Mouse (Mus musculus): ENCODE measurements around the gene Hyal1. TPM values are rescaled to one million over a fixed set of nuclear protein-coding genes. Genes with fewer than 3 reads are reported as not detected.
"Not testable (repeated sequence)": the region's sequence is repeated elsewhere in the genome, so short reads cannot be mapped to it uniquely, and the experiment has no call there.

Hyal1 gene
- polyA plus RNA-seq, 1 experiment from 2014 or later = 5.5 TPM

- Histone ChIP-seq H3K27me3 (replicated peaks) (no peaks in the 10 kb centered on the region), H3K9me3 (replicated peaks) (no peaks in the 10 kb centered on the region), H3K4me1 (replicated peaks) (peaks cover 56% of the 10 kb centered on the region), H3K4me2 (peak overlapping the region; percentile 91), H3K9ac (0 out of 2 replicates have a peak overlapping the region, but pooled peaks have one; percentile 5), H3K4me3 (no peak overlapping the region), H3K36me3 (peaks cover 34% of the 10 kb centered on the region), H3K27ac (ENCODE audit: poor library complexity, severe bottlenecking) (peak overlapping the region; percentile 71)
- no peak for ATAC-seq (ENCODE audit: insufficient number of reproducible peaks, low FRiP score)
- 54% methylated on average over 15 of the region's 15 CpGs for WGBS
These were observed 10.6 kb upstream of the Hyal1 start for GRCm38 (mm10) chr9:107566041-107566709.

GRCm38 (mm10) chr9:107566855-107567254 lies 9.9 kb upstream of the Hyal1 start:
- peak overlapping the region; percentile 71 for H3K27ac ChIP-seq (ENCODE audit: poor library complexity, severe bottlenecking)
- no peak overlapping the region for H3K9ac ChIP-seq
- H3K4me2 ChIP-seq = peak overlapping the region; percentile 91
- H3K4me1 ChIP-seq (replicated peaks) = peaks cover 63% of the 10 kb centered on the region
- H3K4me3 ChIP-seq = peak overlapping the region; percentile 88; the same call in 1 of the 2 replicates
- 45% methylated on average over 3 of the region's 3 CpGs for WGBS
- H3K9me3 ChIP-seq (replicated peaks) = no peaks in the 10 kb centered on the region
- H3K27me3 ChIP-seq (replicated peaks) = no peaks in the 10 kb centered on the region
- peaks cover 34% of the 10 kb centered on the region for H3K36me3 ChIP-seq
- peak; percentile 29 for ATAC-seq (ENCODE audit: insufficient number of reproducible peaks, low FRiP score)

DNA sequence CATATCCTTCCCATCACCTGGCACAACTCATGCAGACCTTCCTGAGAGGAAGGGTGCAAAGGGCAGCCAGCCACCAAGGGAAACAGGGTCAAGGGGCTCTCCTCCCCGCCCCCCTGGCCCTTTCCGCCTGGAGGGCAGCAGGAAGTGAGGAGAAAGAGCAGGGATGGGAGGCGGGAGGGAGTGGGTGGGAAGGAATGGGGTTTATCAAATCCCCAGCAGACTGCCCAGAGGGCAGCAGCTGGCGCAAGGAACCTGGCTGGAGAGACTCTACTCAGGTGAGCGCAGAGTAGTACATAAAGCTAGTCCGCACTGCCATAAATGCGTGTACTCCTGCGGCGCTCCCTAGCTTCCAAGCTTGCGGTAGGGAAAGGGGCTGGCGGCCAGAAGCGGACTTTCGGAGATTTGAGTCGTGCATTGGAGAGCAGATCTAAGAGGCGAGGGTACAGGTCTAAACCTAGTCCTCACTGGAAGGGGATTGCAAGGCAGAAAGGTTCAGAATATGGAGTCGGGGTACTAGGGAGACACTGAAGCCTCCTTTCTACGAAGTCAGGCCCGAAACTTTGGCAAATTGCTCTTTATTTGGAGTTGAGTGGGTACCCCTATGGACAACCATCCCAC lies 8.9 kb upstream of the Hyal1 start, which contains the start of gene Hyal2:
TSS of gene Hyal2 (plus strand) at position 244 of the 618 bp plus-strand sequence.
- 6% methylated on average over 18 of the region's 18 CpGs for WGBS
- no peaks in the 10 kb centered on the region for H3K27me3 ChIP-seq (replicated peaks)
- H3K4me1 ChIP-seq (replicated peaks) = peaks cover 70% of the 10 kb centered on the region
- peak within 1 kb of the TSS; percentile 71 for H3K27ac ChIP-seq (ENCODE audit: poor library complexity, severe bottlenecking)
- peak within 1 kb of the TSS; percentile 88 for H3K4me3 ChIP-seq
- H3K4me2 ChIP-seq = peak within 1 kb of the TSS; percentile 91
- H3K9ac ChIP-seq = peak within 1 kb of the TSS; percentile 88
- H3K36me3 ChIP-seq = peaks cover 38% of the 10 kb centered on the region
- no peaks in the 10 kb centered on the region for H3K9me3 ChIP-seq (replicated peaks)
- ATAC-seq (ENCODE audit: insufficient number of reproducible peaks, low FRiP score) = no peak

DNA sequence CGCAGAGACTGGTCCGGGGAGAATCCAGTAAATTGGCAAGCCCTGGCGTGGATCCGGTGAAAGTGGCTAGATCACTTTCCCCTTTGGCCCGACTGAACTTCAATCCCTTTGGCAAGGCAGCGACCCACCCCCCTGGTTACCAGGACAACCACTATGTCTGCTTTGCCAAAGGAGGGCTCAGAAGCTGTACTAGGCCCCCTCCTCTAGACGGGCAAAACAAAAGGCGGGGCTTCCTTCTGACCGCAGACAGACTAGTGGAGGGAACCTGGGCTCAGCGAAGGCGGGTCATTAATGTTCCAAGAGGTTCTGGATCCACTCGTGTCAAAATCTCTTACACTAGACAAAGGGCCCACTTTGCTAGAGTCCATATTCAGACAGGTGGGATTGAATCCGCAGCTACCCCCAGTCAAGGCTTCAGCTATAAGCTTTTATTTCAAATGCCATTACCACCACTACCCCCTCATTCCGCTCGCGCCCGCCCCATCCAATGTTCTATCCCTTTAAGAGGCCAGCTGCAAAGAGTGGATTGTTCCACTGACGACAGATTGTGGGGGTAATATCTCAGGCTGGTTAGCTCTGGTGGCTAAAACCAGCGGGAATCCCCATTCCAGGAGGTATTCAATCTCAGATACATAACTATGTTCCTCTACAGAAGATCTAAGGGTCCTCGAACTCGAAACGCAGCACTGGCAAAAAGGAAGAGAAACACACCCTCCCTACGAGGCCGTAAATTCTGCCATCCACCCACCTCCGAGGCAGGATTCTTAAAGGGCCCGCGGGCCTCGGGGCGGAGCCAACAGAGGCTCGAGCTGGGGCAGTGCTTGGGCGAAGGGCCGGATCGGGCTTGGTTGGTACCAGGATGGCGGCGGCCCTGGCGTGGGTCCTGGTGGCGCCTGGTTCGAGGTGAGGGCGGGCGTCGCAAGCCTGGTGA lies 8.1 kb upstream of the Hyal1 start:
- peak overlapping the region; percentile 91 for H3K4me2 ChIP-seq
- peak overlapping the region; percentile 88 for H3K4me3 ChIP-seq
- no peaks in the 10 kb centered on the region for H3K9me3 ChIP-seq (replicated peaks)
- H3K36me3 ChIP-seq = peaks cover 46% of the 10 kb centered on the region
- WGBS = under 1% methylated on average over 41 of the region's 41 CpGs
- ATAC-seq (ENCODE audit: insufficient number of reproducible peaks, low FRiP score) = peak; percentile 85
- H3K9ac ChIP-seq = peak overlapping the region; percentile 88
- peak overlapping the region; percentile 71 for H3K27ac ChIP-seq (ENCODE audit: poor library complexity, severe bottlenecking)
- H3K27me3 ChIP-seq (replicated peaks) = no peaks in the 10 kb centered on the region
- peaks cover 68% of the 10 kb centered on the region for H3K4me1 ChIP-seq (replicated peaks)

DNA sequence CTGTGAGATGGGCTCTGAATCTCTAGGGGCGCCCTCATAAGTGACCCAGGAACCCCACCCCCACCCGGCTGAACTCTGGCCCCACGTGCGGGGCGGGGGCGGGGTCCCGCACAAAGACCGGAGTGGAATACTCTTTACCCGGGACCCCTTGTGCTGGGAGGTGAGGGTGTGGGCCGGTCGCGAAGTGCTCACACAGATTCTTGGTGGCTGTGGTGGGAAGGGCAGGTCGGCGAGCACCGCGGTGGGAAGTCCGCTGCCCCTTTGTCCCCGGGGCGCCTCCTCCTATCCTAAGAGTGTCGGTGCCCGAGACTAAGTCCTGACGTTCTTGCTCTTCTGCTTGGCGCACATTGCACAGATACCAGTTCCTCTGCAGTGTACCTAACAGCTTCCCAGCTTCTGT lies 7.5 kb upstream of the Hyal1 start:
- Histone ChIP-seq H3K4me3 (peak overlapping the region; percentile 88), H3K27ac (ENCODE audit: poor library complexity, severe bottlenecking) (peak overlapping the region; percentile 71), H3K9ac (peak overlapping the region; percentile 88), H3K4me1 (replicated peaks) (peaks cover 61% of the 10 kb centered on the region), H3K27me3 (replicated peaks) (no peaks in the 10 kb centered on the region), H3K4me2 (peak overlapping the region; percentile 91), H3K9me3 (replicated peaks) (no peaks in the 10 kb centered on the region), H3K36me3 (peaks cover 49% of the 10 kb centered on the region)
- ATAC-seq (ENCODE audit: insufficient number of reproducible peaks, low FRiP score) = peak; percentile 37
- under 1% methylated on average over 23 of the region's 23 CpGs for WGBS

- Histone ChIP-seq H3K9me3 (replicated peaks) (no peaks in the 10 kb centered on the region), H3K4me2 (peak overlapping the region; percentile 91), H3K9ac (peak overlapping the region; percentile 88), H3K4me1 (replicated peaks) (peaks cover 55% of the 10 kb centered on the region), H3K4me3 (peak overlapping the region; percentile 88), H3K27me3 (replicated peaks) (no peaks in the 10 kb centered on the region), H3K36me3 (peaks cover 51% of the 10 kb centered on the region), H3K27ac (ENCODE audit: poor library complexity, severe bottlenecking) (peak overlapping the region; percentile 71)
- ATAC-seq (ENCODE audit: insufficient number of reproducible peaks, low FRiP score) = no peak
- 57% methylated on average over 13 of the region's 13 CpGs for WGBS
These were observed 6.7 kb upstream of the Hyal1 start for GRCm38 (mm10) chr9:107570016-107570415.

DNA sequence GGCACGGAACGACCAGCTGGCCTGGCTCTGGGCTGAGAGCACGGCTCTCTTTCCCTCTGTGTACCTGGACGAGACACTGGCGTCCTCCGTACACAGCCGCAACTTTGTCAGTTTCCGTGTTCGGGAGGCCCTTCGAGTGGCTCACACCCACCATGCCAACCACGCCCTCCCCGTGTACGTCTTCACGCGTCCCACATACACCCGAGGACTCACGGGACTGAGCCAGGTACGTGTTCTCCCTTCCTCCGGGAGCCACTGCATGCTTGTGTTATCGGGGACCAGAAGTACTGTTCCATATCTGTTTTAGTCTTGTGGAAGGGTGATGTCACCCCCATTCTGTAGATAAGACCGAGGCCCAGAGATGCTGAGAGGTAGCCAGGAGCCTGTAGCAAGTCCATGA lies 5.9 kb upstream of the Hyal1 start:
- Histone ChIP-seq H3K27me3 (replicated peaks) (no peaks in the 10 kb centered on the region), H3K4me1 (replicated peaks) (peaks cover 49% of the 10 kb centered on the region), H3K9me3 (replicated peaks) (no peaks in the 10 kb centered on the region), H3K36me3 (peaks cover 46% of the 10 kb centered on the region), H3K9ac (peak overlapping the region; percentile 88), H3K4me2 (peak overlapping the region; percentile 91), H3K27ac (ENCODE audit: poor library complexity, severe bottlenecking) (peak overlapping the region; percentile 22; the same call in 1 of the 2 replicates), H3K4me3 (peak overlapping the region; percentile 88)
- ATAC-seq (ENCODE audit: insufficient number of reproducible peaks, low FRiP score) = no peak
- 49% methylated on average over 21 of the region's 21 CpGs for WGBS

DNA sequence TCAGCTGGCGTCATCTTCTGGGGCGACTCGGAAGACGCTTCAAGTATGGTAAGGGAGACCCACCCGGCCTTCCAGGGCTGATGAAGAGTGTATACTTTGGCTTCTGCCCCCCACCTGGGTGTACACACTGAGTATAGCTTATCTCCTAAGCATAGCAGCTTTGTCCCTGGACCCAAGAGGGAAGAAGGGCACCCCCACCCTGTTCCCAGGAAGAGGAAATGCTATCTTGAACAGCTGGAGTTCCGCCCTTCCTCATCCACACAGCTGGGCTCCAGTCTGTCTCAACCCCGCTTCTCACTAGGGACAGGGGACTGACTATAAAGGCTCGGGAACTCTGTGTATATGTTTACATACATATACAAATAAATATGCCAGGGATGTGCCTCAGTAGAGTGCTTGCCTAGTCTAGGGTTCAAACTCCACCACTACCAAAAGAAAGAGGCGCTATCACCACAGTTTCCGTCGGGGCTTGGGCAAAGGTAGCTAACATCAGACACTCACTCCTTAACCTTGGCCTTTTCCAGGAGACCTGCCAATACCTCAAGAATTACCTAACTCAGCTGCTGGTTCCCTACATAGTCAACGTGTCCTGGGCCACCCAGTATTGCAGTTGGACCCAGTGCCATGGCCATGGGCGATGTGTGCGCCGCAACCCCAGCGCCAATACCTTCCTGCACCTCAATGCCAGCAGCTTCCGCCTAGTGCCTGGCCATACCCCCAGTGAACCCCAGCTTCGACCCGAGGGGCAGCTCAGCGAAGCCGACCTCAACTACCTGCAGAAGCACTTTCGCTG lies 5.0 kb upstream of the Hyal1 start:
- WGBS = 85% methylated on average over 22 of the region's 22 CpGs
- ATAC-seq (ENCODE audit: insufficient number of reproducible peaks, low FRiP score) = no peak
- Histone ChIP-seq H3K27me3 (replicated peaks) (no peaks in the 10 kb centered on the region), H3K36me3 (peaks cover 46% of the 10 kb centered on the region), H3K4me2 (peak overlapping the region; percentile 91), H3K27ac (ENCODE audit: poor library complexity, severe bottlenecking) (no peak overlapping the region), H3K9ac (0 out of 2 replicates have a peak overlapping the region, but pooled peaks have one; percentile 88), H3K4me1 (replicated peaks) (peaks cover 48% of the 10 kb centered on the region), H3K9me3 (replicated peaks) (no peaks in the 10 kb centered on the region), H3K4me3 (peak overlapping the region; percentile 88)

GRCm38 (mm10) chr9:107572327-107572662 lies 4.4 kb upstream of the Hyal1 start:
- H3K9me3 ChIP-seq (replicated peaks) = no peaks in the 10 kb centered on the region
- no peak overlapping the region for H3K9ac ChIP-seq
- H3K4me2 ChIP-seq = no peak overlapping the region
- peaks cover 46% of the 10 kb centered on the region for H3K36me3 ChIP-seq
- no peak overlapping the region for H3K27ac ChIP-seq (ENCODE audit: poor library complexity, severe bottlenecking)
- H3K4me1 ChIP-seq (replicated peaks) = peaks cover 48% of the 10 kb centered on the region
- no peaks in the 10 kb centered on the region for H3K27me3 ChIP-seq (replicated peaks)
- no peak for ATAC-seq (ENCODE audit: insufficient number of reproducible peaks, low FRiP score)
- 98% methylated on average over 2 of the region's 2 CpGs for WGBS
- no peak overlapping the region for H3K4me3 ChIP-seq

- not testable (repeated sequence) for H3K27me3 ChIP-seq (replicated peaks); ATAC-seq (ENCODE audit: insufficient number of reproducible peaks, low FRiP score); H3K27ac ChIP-seq (ENCODE audit: poor library complexity, severe bottlenecking); H3K4me3 ChIP-seq; H3K9me3 ChIP-seq (replicated peaks); H3K4me2 ChIP-seq; H3K9ac ChIP-seq
- Histone ChIP-seq H3K4me1 (replicated peaks) (peaks cover 46% of the 10 kb centered on the region), H3K36me3 (peaks cover 46% of the 10 kb centered on the region)
- 75% methylated on average over 6 of the region's 6 CpGs for WGBS
These were observed 3.0 kb upstream of the Hyal1 start for GRCm38 (mm10) chr9:107573774-107574173.

Measured in heart, embryonic 12.5 days (tissue).